Mouse (Mus musculus): ENCODE results near the gene Adamtsl3.

- TF ChIP-seq POLR2A (IDR thresholded peaks at IDR 0.05; ENCODE audit: extremely low read depth, insufficient read depth, low read length) (no peak), CTCF (IDR thresholded peaks at IDR 0.05; ENCODE audit: extremely low read depth, insufficient read depth, low read length) (no peak)
Measured at GRCm38 (mm10) chr7:82502511-82502910, 167.0 kb downstream of the Adamtsl3 start.

All from cortical plate, adult 2 months (tissue).